ENCODE assay signal across 17 mouse cellular contexts in genomic region chr3:152728238-152728637, GRCm38 (mm10).
"Had no signal": no experiment of that assay in that cellular context is flagged by ENCODE, and none has a peak within 500 bp of the region (broad histone marks: within the 10 kb centered on the region; RNA-seq: fewer than 3 reads in every experiment).

No protein-coding gene starts in this region.

- H3K36me3 ChIP-seq: midbrain, embryonic 12.5 days; stomach, embryonic 15.5 days had no signal

- H3K27me3 ChIP-seq: limb, embryonic 12.5 days; liver, embryonic 15.5 days; midbrain, embryonic 12.5 days; neural tube, embryonic 12.5 days; stomach, embryonic 15.5 days had no signal

- H3K4me3 ChIP-seq: layer of hippocampus, adult 2 months; limb, embryonic 12.5 days; liver, embryonic 15.5 days; midbrain, embryonic 12.5 days; neural tube, embryonic 12.5 days; stomach, embryonic 15.5 days had no signal

- H3K4me2 ChIP-seq: limb, embryonic 12.5 days; liver, embryonic 15.5 days; midbrain, embryonic 12.5 days; neural tube, embryonic 12.5 days; stomach, embryonic 15.5 days had no signal

- H3K4me1 ChIP-seq: liver, embryonic 15.5 days; midbrain, embryonic 12.5 days; neural tube, embryonic 12.5 days; stomach, embryonic 15.5 days had no signal

- ATAC-seq: intestine, postnatal 0 days; lung, postnatal 0 days had no signal

- H3K9me3 ChIP-seq: limb, embryonic 12.5 days; liver, embryonic 15.5 days; midbrain, embryonic 12.5 days; neural tube, embryonic 12.5 days; stomach, embryonic 15.5 days had no signal

- H3K9ac ChIP-seq: limb, embryonic 12.5 days; liver, embryonic 15.5 days; midbrain, embryonic 12.5 days; neural tube, embryonic 12.5 days; stomach, embryonic 15.5 days had no signal

- H3K27ac ChIP-seq: layer of hippocampus, adult 2 months; limb, embryonic 12.5 days; liver, embryonic 15.5 days; midbrain, embryonic 12.5 days; neural tube, embryonic 12.5 days; stomach, embryonic 15.5 days had no signal

- DNase-seq: kidney, adult 9 months; kidney, postnatal 10 days; kidney, postnatal 4 days; liver; lung, adult 2 months; lung, postnatal 36 days; right cerebral cortex, postnatal 14 days; thymus, adult 2 months; thymus, postnatal 25 days had no signal
